Mouse (Mus musculus): ENCODE measurements around the gene Scn2b. TPM values are rescaled to one million over a fixed set of nuclear protein-coding genes. Genes with fewer than 3 reads are reported as not detected.

Scn2b gene
- polyA plus RNA-seq, 1 experiment from 2014 or later: 9.2 TPM

- Histone ChIP-seq H3K9me3 (no peaks in the 10 kb centered on the region), H3K27ac (replicated peaks) (no peak overlapping the region), H3K4me1 (replicated peaks) (no peaks in the 10 kb centered on the region), H3K9ac (no peak overlapping the region), H3K4me2 (no peak overlapping the region), H3K36me3 (no peaks in the 10 kb centered on the region), H3K4me3 (no peak overlapping the region), H3K27me3 (no peaks in the 10 kb centered on the region; the same call in 1 of the 2 replicates)
- 83% methylated on average over 5 of the region's 5 CpGs for WGBS
- ATAC-seq (ENCODE audit: low read depth): no peak
Observed at GRCm38 (mm10) chr9:45097877-45098276, 19.7 kb upstream of the Scn2b start.

- 61% methylated on average over 3 of the region's 3 CpGs for WGBS
Observed at GRCm38 (mm10) chr9:45098426-45098825, 19.2 kb upstream of the Scn2b start.

GRCm38 (mm10) chr9:45102528-45102927, 15.1 kb upstream of the Scn2b start:
- no peaks in the 10 kb centered on the region for H3K9me3 ChIP-seq
- no peaks in the 10 kb centered on the region for H3K4me1 ChIP-seq (replicated peaks)
- WGBS: 84% methylated on average over 1 of the region's 1 CpGs
- H3K27ac ChIP-seq (replicated peaks): no peak overlapping the region
- H3K27me3 ChIP-seq: no peaks in the 10 kb centered on the region
- no peak overlapping the region for H3K4me3 ChIP-seq
- no peaks in the 10 kb centered on the region for H3K36me3 ChIP-seq
- no peak overlapping the region for H3K9ac ChIP-seq
- ATAC-seq (ENCODE audit: low read depth): no peak
- H3K4me2 ChIP-seq: no peak overlapping the region

More at GRCm38 (mm10) chr9:45098426-45098825, 19.2 kb upstream of the Scn2b start:
- no peaks in the 10 kb centered on the region for H3K27me3 ChIP-seq
- H3K4me1 ChIP-seq (replicated peaks): no peaks in the 10 kb centered on the region
- H3K36me3 ChIP-seq: no peaks in the 10 kb centered on the region
- no peak for ATAC-seq (ENCODE audit: low read depth)
- no peaks in the 10 kb centered on the region for H3K9me3 ChIP-seq
- H3K4me2 ChIP-seq: no peak overlapping the region
- no peak overlapping the region for H3K27ac ChIP-seq (replicated peaks)
- H3K9ac ChIP-seq: no peak overlapping the region
- H3K4me3 ChIP-seq: no peak overlapping the region

GRCm38 (mm10) chr9:45103211-45103979, 14.2 kb upstream of the Scn2b start:
- Histone ChIP-seq H3K9me3 (no peaks in the 10 kb centered on the region), H3K4me1 (replicated peaks) (no peaks in the 10 kb centered on the region), H3K4me2 (no peak overlapping the region), H3K36me3 (no peaks in the 10 kb centered on the region), H3K9ac (no peak overlapping the region), H3K27me3 (no peaks in the 10 kb centered on the region), H3K4me3 (no peak overlapping the region), H3K27ac (replicated peaks) (no peak overlapping the region)
- 77% methylated on average over 11 of the region's 11 CpGs for WGBS
- no peak for ATAC-seq (ENCODE audit: low read depth)

- no peaks in the 10 kb centered on the region for H3K27me3 ChIP-seq
- no peak overlapping the region for H3K4me2 ChIP-seq
- no peak overlapping the region for H3K9ac ChIP-seq
- no peak overlapping the region for H3K4me3 ChIP-seq
- no peaks in the 10 kb centered on the region for H3K36me3 ChIP-seq
- no peaks in the 10 kb centered on the region for H3K4me1 ChIP-seq (replicated peaks)
- no peaks in the 10 kb centered on the region for H3K9me3 ChIP-seq
- ATAC-seq (ENCODE audit: low read depth): no peak
- 94% methylated on average over 2 of the region's 2 CpGs for WGBS
- H3K27ac ChIP-seq (replicated peaks): no peak overlapping the region
Observed at GRCm38 (mm10) chr9:45105596-45106374, 11.8 kb upstream of the Scn2b start.

- Histone ChIP-seq H3K9me3 (no peaks in the 10 kb centered on the region), H3K4me1 (replicated peaks) (peaks cover 23% of the 10 kb centered on the region), H3K27me3 (peaks cover 13% of the 10 kb centered on the region; the same call in 1 of the 2 replicates), H3K27ac (replicated peaks) (no peak overlapping the region), H3K36me3 (no peaks in the 10 kb centered on the region), H3K4me2 (peak overlapping the region; percentile 61), H3K9ac (peak overlapping the region; percentile 54), H3K4me3 (peak overlapping the region; percentile 41)
- ATAC-seq (ENCODE audit: low read depth): peak; percentile 64; the same call in 1 of the 2 replicates
- WGBS: 2% methylated on average over 14 of the region's 14 CpGs
Observed at GRCm38 (mm10) chr9:45115706-45116105, 1.9 kb upstream of the Scn2b start.

GRCm38 (mm10) chr9:45116819-45117218, 763 bp upstream of the Scn2b start:
- no peak for ATAC-seq (ENCODE audit: low read depth)
- no peaks in the 10 kb centered on the region for H3K36me3 ChIP-seq
- 60% methylated on average over 9 of the region's 9 CpGs for WGBS

GRCm38 (mm10) chr9:45118552-45118951, 970 bp downstream of the Scn2b start:
- Histone ChIP-seq H3K27ac (replicated peaks) (no peak overlapping the region), H3K9me3 (no peaks in the 10 kb centered on the region), H3K4me1 (replicated peaks) (peaks cover 39% of the 10 kb centered on the region), H3K4me3 (peak overlapping the region; percentile 72), H3K4me2 (peak overlapping the region; percentile 77), H3K9ac (peak overlapping the region; percentile 83), H3K36me3 (no peaks in the 10 kb centered on the region), H3K27me3 (peaks cover 13% of the 10 kb centered on the region; the same call in 1 of the 2 replicates)
- no peak for ATAC-seq (ENCODE audit: low read depth)
- 24% methylated on average over 10 of the region's 10 CpGs for WGBS

More at GRCm38 (mm10) chr9:45116819-45117218, 763 bp upstream of the Scn2b start:
- Histone ChIP-seq H3K4me2 (no peak overlapping the region), H3K4me3 (no peak overlapping the region), H3K9ac (no peak overlapping the region), H3K9me3 (no peaks in the 10 kb centered on the region), H3K27ac (replicated peaks) (no peak overlapping the region), H3K27me3 (peaks cover 13% of the 10 kb centered on the region; the same call in 1 of the 2 replicates), H3K4me1 (replicated peaks) (peaks cover 31% of the 10 kb centered on the region)

GRCm38 (mm10) chr9:45119316-45119953, 1.9 kb downstream of the Scn2b start:
- Histone ChIP-seq H3K9me3 (no peaks in the 10 kb centered on the region), H3K27me3 (peaks cover 13% of the 10 kb centered on the region; the same call in 1 of the 2 replicates), H3K4me2 (peak overlapping the region; percentile 77), H3K4me3 (peak overlapping the region; percentile 72), H3K36me3 (no peaks in the 10 kb centered on the region), H3K27ac (replicated peaks) (no peak overlapping the region), H3K9ac (peak overlapping the region; percentile 83), H3K4me1 (replicated peaks) (peaks cover 39% of the 10 kb centered on the region)
- 93% methylated on average over 8 of the region's 8 CpGs for WGBS
- no peak for ATAC-seq (ENCODE audit: low read depth)

GRCm38 (mm10) chr9:45119954-45120530, 2.5 kb downstream of the Scn2b start:
- ATAC-seq (ENCODE audit: low read depth): no peak
- no peaks in the 10 kb centered on the region for H3K9me3 ChIP-seq
- WGBS: 93% methylated on average over 14 of the region's 14 CpGs
- peaks cover 13% of the 10 kb centered on the region; the same call in 1 of the 2 replicates for H3K27me3 ChIP-seq
- no peak overlapping the region for H3K27ac ChIP-seq (replicated peaks)
- H3K9ac ChIP-seq: no peak overlapping the region
- peaks cover 39% of the 10 kb centered on the region for H3K4me1 ChIP-seq (replicated peaks)
- H3K4me3 ChIP-seq: no peak overlapping the region
- no peak overlapping the region; the same call in 1 of the 2 replicates for H3K4me2 ChIP-seq
- H3K36me3 ChIP-seq: no peaks in the 10 kb centered on the region

- H3K9me3 ChIP-seq: no peaks in the 10 kb centered on the region
- 90% methylated on average over 6 of the region's 6 CpGs for WGBS
- H3K4me1 ChIP-seq (replicated peaks): peaks cover 39% of the 10 kb centered on the region
- H3K4me2 ChIP-seq: no peak overlapping the region
- H3K4me3 ChIP-seq: no peak overlapping the region
- peaks cover 5% of the 10 kb centered on the region for H3K36me3 ChIP-seq
- peaks cover 13% of the 10 kb centered on the region; the same call in 1 of the 2 replicates for H3K27me3 ChIP-seq
- H3K9ac ChIP-seq: 0 out of 2 replicates have a peak overlapping the region, but pooled peaks have one; percentile 14
- no peak overlapping the region for H3K27ac ChIP-seq (replicated peaks)
- no peak for ATAC-seq (ENCODE audit: low read depth)
Observed at GRCm38 (mm10) chr9:45120567-45120966, 3.0 kb downstream of the Scn2b start.

Data from neural tube, embryonic 13.5 days (tissue).